Mouse (Mus musculus): ENCODE measurements around the gene Matk. TPM values are rescaled to one million over a fixed set of nuclear protein-coding genes. Genes with fewer than 3 reads are reported as not detected.

Matk gene
- total RNA-seq, 2 experiments from 2014 or later, result 132 to 140 TPM

GRCm38 (mm10) chr10:81300352-81300907 lies 47.7 kb downstream of the Matk start:
- intact Hi-C loops (cut with DNase I), result no loop called here
- no peak for DNase-seq

DNA sequence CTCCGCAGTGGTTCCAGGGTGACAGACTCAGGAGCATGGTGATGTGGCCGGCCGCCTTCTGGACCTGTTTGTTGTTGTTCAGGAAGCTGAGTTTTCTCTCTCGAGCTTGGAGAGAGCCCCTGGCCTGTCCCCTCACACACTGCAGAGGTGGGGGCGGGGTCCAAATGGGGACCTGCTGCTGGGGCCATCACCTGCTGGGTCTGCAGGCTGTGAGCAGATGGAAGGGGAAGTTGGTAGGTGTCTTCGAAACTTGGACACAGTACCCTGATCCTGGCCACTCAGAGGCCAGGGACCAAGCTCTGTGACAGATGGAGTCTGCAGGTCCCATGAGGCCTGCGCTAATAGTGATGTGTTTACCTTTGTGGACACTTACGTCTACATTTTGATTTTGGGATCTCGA lies 48.6 kb downstream of the Matk start:
- intact Hi-C loops (cut with DNase I), result no loop called here
- no peak for DNase-seq

DNA sequence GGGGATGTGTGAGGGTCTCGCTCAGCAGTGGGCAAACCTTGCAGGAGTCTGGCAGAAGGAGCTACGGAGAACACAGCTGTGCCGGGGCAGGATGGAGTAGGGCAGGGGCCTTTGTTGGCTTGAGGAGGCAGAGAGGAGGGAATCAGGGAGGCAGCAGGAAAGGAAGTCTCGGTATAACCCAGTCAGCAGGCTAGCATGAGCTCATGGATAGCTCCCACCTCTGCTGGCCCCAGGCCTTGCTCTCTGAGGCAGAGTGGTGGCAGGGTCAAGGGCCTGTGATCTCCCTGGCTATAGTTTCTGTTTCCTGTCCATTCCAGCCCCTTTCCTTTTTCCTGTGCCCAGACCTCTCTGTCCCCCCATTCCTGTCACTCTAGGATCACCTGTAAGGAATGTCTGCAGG lies 49.6 kb downstream of the Matk start:
- intact Hi-C loops (cut with DNase I), result no loop called here

GRCm38 (mm10) chr10:81302781-81303218 lies 50.1 kb downstream of the Matk start:
- intact Hi-C loops (cut with DNase I), result no loop called here
- no peak for DNase-seq

More for the DNA sequence above, 49.6 kb downstream of the Matk start:
- DNase-seq, result no peak

GRCm38 (mm10) chr10:81303258-81303657 lies 50.5 kb downstream of the Matk start:
- DNase-seq, result no peak
- intact Hi-C loops (cut with DNase I), result no loop called here

DNA sequence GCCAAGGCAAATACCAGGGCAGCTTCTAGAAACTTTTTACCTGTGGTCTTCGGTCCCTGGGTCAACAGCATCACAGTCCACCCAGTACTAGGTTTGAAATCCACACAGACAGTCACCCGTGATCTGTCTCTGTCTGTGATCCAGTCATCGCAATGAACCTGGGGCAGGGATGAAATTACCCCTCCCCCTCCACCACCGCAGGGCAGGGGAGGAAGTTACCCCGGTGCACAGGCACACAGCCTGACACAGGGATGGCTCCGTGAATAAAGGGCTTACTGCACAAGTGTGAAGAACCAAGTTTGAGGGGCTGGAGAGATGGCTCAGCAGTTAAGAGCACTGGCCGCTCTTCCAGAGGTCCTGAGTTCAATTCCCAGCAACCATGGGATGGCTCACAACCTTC lies 51.0 kb downstream of the Matk start:
- intact Hi-C loops (cut with DNase I), result no loop called here

GRCm38 (mm10) chr10:81304597-81305238 lies 52.0 kb downstream of the Matk start:
- intact Hi-C loops (cut with DNase I), result no loop called here
- DNase-seq, result peak; percentile 65

More for the DNA sequence above, 51.0 kb downstream of the Matk start:
- DNase-seq, result no peak

GRCm38 (mm10) chr10:81305663-81306062 lies 52.9 kb downstream of the Matk start:
- DNase-seq, result no peak
- intact Hi-C loops (cut with DNase I), result no loop called here

- no peak for DNase-seq
- intact Hi-C loops (cut with DNase I), result no loop called here
Observed at GRCm38 (mm10) chr10:81306173-81306668, 53.5 kb downstream of the Matk start.

- DNase-seq, result no peak
- intact Hi-C loops (cut with DNase I), result no loop called here
Observed at GRCm38 (mm10) chr10:81306837-81307682, 54.3 kb downstream of the Matk start.

- DNase-seq, result no peak
- intact Hi-C loops (cut with DNase I), result no loop called here
Observed at GRCm38 (mm10) chr10:81309571-81309970, 56.8 kb downstream of the Matk start.

Small RNA genes lying within 50 kb of the gene (microRNA-seq; reads per million reads assigned to microRNA genes)
- gene Mir3057, result 30.1 reads per million, percentile 40 among the genes with 10 or more reads in this experiment

Other genes starting within 250 kb of the Matk start
- gene Gng7, start 238.0 kb upstream of the Matk start, total RNA-seq (2021), result 100 to 1,000 TPM in 1 of 2 experiments, 10 to 100 TPM in 1; 96.7 to 106 TPM
- 100 to 1,000 TPM; 104 to 111 TPM for gene Diras1, start 227.3 kb upstream of the Matk start, total RNA-seq (2021)
- gene Slc39a3, start 215.5 kb upstream of the Matk start, total RNA-seq (2021), result 10 to 100 TPM; 57.8 to 59.8 TPM
- 100 to 1,000 TPM; 193 to 199 TPM for gene Sgta, start 192.8 kb upstream of the Matk start, total RNA-seq (2021)
- 10 to 100 TPM; 53.6 to 56.5 TPM for gene Thop1, start 182.9 kb upstream of the Matk start, total RNA-seq (2021)
- under 1 TPM; 0.22 to 0.60 TPM for gene Creb3l3, start 154.1 kb upstream of the Matk start, total RNA-seq (2021)
- 100 to 1,000 TPM; 153 to 167 TPM for gene Map2k2, start 147.0 kb upstream of the Matk start, total RNA-seq (2021)
- gene Zbtb7a, start 117.7 kb upstream of the Matk start, total RNA-seq (2021), result 10 to 100 TPM; 23.3 to 24.7 TPM
- gene Pias4, start 85.0 kb upstream of the Matk start, total RNA-seq (2021), result 10 to 100 TPM; 29.6 to 30.4 TPM
- 1,000 to 10,000 TPM; 1,312 to 1,322 TPM for gene Eef2, start 76.3 kb upstream of the Matk start, total RNA-seq (2021)
- 10 to 100 TPM; 62.7 to 62.9 TPM for gene Dapk3, start 69.9 kb upstream of the Matk start, total RNA-seq (2021)
- gene 4930442H23Rik, start 69.1 kb upstream of the Matk start, total RNA-seq (2021), result not detected
- under 1 TPM in 1 of 2 experiments, not detected in 1; 0.44 TPM for gene Nmrk2, start 50.9 kb upstream of the Matk start, total RNA-seq (2021)
- gene Atcay, start 22.1 kb upstream of the Matk start, total RNA-seq (2021), result 100 to 1,000 TPM; 195 to 206 TPM
- 10 to 100 TPM; 65.2 to 66.0 TPM for gene Zfr2, start 19.8 kb upstream of the Matk start, total RNA-seq (2021)
- gene Mrpl54, start 14.0 kb downstream of the Matk start, total RNA-seq (2021), result 10 to 100 TPM; 41.9 to 50.6 TPM
- 10 to 100 TPM; 22.6 to 28.2 TPM for gene Apba3, start 14.0 kb downstream of the Matk start, total RNA-seq (2021)
- gene Tjp3, start 38.6 kb downstream of the Matk start, total RNA-seq (2021), result 1 to 10 TPM; 5.4 to 6.1 TPM
- gene Pip5k1c, start 40.0 kb downstream of the Matk start, total RNA-seq (2021), result 100 to 1,000 TPM; 295 to 304 TPM
- gene Cactin, start 68.2 kb downstream of the Matk start, total RNA-seq (2021), result 10 to 100 TPM; 26.5 to 26.9 TPM
- gene Tbxa2r, start 75.8 kb downstream of the Matk start, total RNA-seq (2021), result 1 to 10 TPM; 1.6 to 2.0 TPM
- under 1 TPM; 0.12 to 0.28 TPM for gene Gipc3, start 90.3 kb downstream of the Matk start, total RNA-seq (2021)
- 10 to 100 TPM; 23.5 to 26.8 TPM for gene Hmg20b, start 97.5 kb downstream of the Matk start, total RNA-seq (2021)
- 10 to 100 TPM; 29.6 to 29.7 TPM for gene Mfsd12, start 104.6 kb downstream of the Matk start, total RNA-seq (2021)
- 1 to 10 TPM; 1.3 to 1.4 TPM for gene 4930404N11Rik, start 112.9 kb downstream of the Matk start, total RNA-seq (2021)
- gene Fzr1, start 125.6 kb downstream of the Matk start, total RNA-seq (2021), result 100 to 1,000 TPM; 109 to 112 TPM
- 10 to 100 TPM; 58.8 to 61.5 TPM for gene Dohh, start 131.5 kb downstream of the Matk start, total RNA-seq (2021)
- gene Gm48551, start 131.5 kb downstream of the Matk start, total RNA-seq (2021), result 1 to 10 TPM; 3.7 to 4.4 TPM
- 1 to 10 TPM; 2.7 to 5.9 TPM for gene Gm48552, start 136.1 kb downstream of the Matk start, total RNA-seq (2021)
- 1 to 10 TPM; 1.5 to 2.3 TPM for gene Smim24, start 140.1 kb downstream of the Matk start, total RNA-seq (2021)
- 10 to 100 TPM; 29.5 to 31.1 TPM for gene Nfic, start 202.7 kb downstream of the Matk start, total RNA-seq (2021)
- 100 to 1,000 TPM; 303 to 316 TPM for gene Celf5, start 229.8 kb downstream of the Matk start, total RNA-seq (2021)
- 100 to 1,000 TPM; 104 to 105 TPM for gene Ncln, start 243.5 kb downstream of the Matk start, total RNA-seq (2021)
- under 1 TPM; 0.14 to 0.66 TPM for gene S1pr4, start 247.2 kb downstream of the Matk start, total RNA-seq (2021)

All from left cerebral cortex, postnatal 4 days (tissue).